ENCODE assay signal across 18 mouse cellular contexts in the genomic region with DNA sequence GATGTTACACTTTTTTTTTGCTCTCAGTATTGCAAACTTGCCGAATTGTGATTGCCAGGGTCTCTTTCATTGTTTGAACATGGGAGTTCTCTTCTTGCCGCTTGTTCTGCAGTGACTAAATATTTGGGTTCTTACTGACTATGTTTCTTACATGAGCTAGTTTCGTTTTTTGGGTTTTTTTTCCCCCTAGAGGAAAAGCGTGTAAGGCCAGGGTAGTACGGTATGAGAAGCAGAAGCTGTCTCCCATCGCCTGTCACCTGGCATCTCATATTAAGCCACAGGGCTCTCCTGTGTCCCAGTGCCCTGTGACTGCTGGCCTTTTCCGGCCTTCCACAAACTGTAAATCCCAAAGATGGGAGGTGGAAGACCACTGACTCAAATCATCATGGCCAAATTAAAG.
"Had no signal": no experiment of that assay in that cellular context is flagged by ENCODE, and none has a peak within 500 bp of the region (broad histone marks: within the 10 kb centered on the region; RNA-seq: fewer than 3 reads in every experiment).

No protein-coding gene starts in this region.

- H3K9ac ChIP-seq: liver, embryonic 13.5 days; liver, postnatal 0 days; lung, embryonic 15.5 days; midbrain, embryonic 15.5 days; neural tube, embryonic 13.5 days had no signal

- H3K27me3 ChIP-seq: liver, embryonic 13.5 days; lung, embryonic 15.5 days; megakaryocyte, embryonic 14.5 days; midbrain, embryonic 15.5 days; neural tube, embryonic 13.5 days had no signal

- H3K36me3 ChIP-seq: liver, embryonic 13.5 days; lung, embryonic 15.5 days; midbrain, embryonic 15.5 days; neural tube, embryonic 13.5 days had no signal

- H3K27ac ChIP-seq: liver, embryonic 13.5 days; lung, embryonic 15.5 days; macrophage; midbrain, embryonic 15.5 days; neural tube, embryonic 13.5 days; stomach, postnatal 0 days had no signal

- ATAC-seq: hindbrain, embryonic 16.5 days; inflammation-experienced regulatory T-cells, adult 6 months; liver, postnatal 0 days; midbrain, embryonic 15.5 days had no signal

- H3K4me3 ChIP-seq: left cerebral cortex, adult 2 months; liver, embryonic 13.5 days; lung, embryonic 15.5 days; megakaryocyte, embryonic 14.5 days; midbrain, embryonic 15.5 days; neural tube, embryonic 13.5 days had no signal

- H3K9me3 ChIP-seq: liver, embryonic 13.5 days; lung, embryonic 15.5 days; midbrain, embryonic 15.5 days; neural tube, embryonic 13.5 days had no signal

- H3K4me2 ChIP-seq: liver, embryonic 13.5 days; lung, embryonic 15.5 days; midbrain, embryonic 11.5 days; midbrain, embryonic 15.5 days had no signal

- H3K4me1 ChIP-seq: liver, embryonic 13.5 days; lung, embryonic 15.5 days; megakaryocyte, embryonic 14.5 days; midbrain, embryonic 15.5 days had no signal

- DNase-seq: kidney, adult 18-20 months; liver; liver, embryonic 13.5 days; liver, postnatal 0 days; lung, postnatal 14 days; right cerebral cortex, adult 18-20 months; right cerebral cortex, postnatal 25 days; thymus, postnatal 4 days had no signal
